Mouse (Mus musculus) megakaryocyte, embryonic 14.5 days (primary cell): ENCODE data around the gene Eps8.

Experiments
- FLI1 ChIP-seq: IDR thresholded peaks from 2 replicates; pipeline ENCODE4 v1.6.1; 2012; ENCODE audit warnings: low read length, inconsistent platforms, mixed read lengths
- GATA1 ChIP-seq: IDR thresholded peaks from 3 replicates; pipeline ENCODE4 v1.6.1; 2012; ENCODE audit warnings: mixed read lengths, low read length, inconsistent platforms, borderline replicate concordance

GRCm38 (mm10) chr6:137541216-137542176, 113.2 kb downstream of the Eps8 start:
- no peak for TF ChIP-seq GATA1
- TF ChIP-seq FLI1: no peak
